Mouse (Mus musculus) regulatory T cell (primary cell): Measurements from ENCODE around the gene Fam71a.
"Not testable (repeated sequence)": the region's sequence is repeated elsewhere in the genome, so short reads cannot be mapped to it uniquely, and the experiment has no call there.

Experiments used
- in situ Hi-C: fragments of 300-600 bp; cut with MboI, MseI; formaldehyde crosslinking; loops from one replicate; pipeline ENCODE4 v1.15.1; 2025; ENCODE audit warnings: high pct_unique_total_duplicates

Fam71a gene

GRCm38 (mm10) chr1:191182431-191183162, 18.0 kb upstream of the Fam71a start:
- in situ Hi-C loops, result loop anchor here (5.0 kb wide), 1 partner anchor 45 kb away; no protein-coding TSS in a partner anchor

- in situ Hi-C loops, result loop anchor here (5.0 kb wide), 1 partner anchor 46 kb away; no protein-coding TSS in a partner anchor
Observed at GRCm38 (mm10) chr1:191181469-191182259, 17.0 kb upstream of the Fam71a start.

- in situ Hi-C loops, result loop anchor here (5.0 kb wide), 1 partner anchor 47 kb away; no protein-coding TSS in a partner anchor
Observed at GRCm38 (mm10) chr1:191180397-191180796, 15.8 kb upstream of the Fam71a start.

- in situ Hi-C loops, result loop anchor here (5.0 kb wide), 1 partner anchor 47 kb away; no protein-coding TSS in a partner anchor
Observed at GRCm38 (mm10) chr1:191179846-191180245, 15.2 kb upstream of the Fam71a start.

GRCm38 (mm10) chr1:191178511-191179188, 14.0 kb upstream of the Fam71a start:
- in situ Hi-C loops, result no loop called here

GRCm38 (mm10) chr1:191176887-191177286, 12.3 kb upstream of the Fam71a start:
- in situ Hi-C loops, result no loop called here

GRCm38 (mm10) chr1:191172487-191172886, 7.9 kb upstream of the Fam71a start:
- in situ Hi-C loops, result no loop called here

GRCm38 (mm10) chr1:191170444-191170843, 5.8 kb upstream of the Fam71a start:
- in situ Hi-C loops, result no loop called here

- in situ Hi-C loops, result no loop called here
Observed at GRCm38 (mm10) chr1:191166189-191166588, 1.6 kb upstream of the Fam71a start.

GRCm38 (mm10) chr1:191154314-191154713, 10.3 kb downstream of the Fam71a start:
- in situ Hi-C loops, result no loop called here

GRCm38 (mm10) chr1:191153052-191153451, 11.6 kb downstream of the Fam71a start:
- in situ Hi-C loops, result no loop called here

GRCm38 (mm10) chr1:191150924-191151605, 13.6 kb downstream of the Fam71a start:
- in situ Hi-C loops, result no loop called here

- in situ Hi-C loops, result not testable (repeated sequence)
Observed at GRCm38 (mm10) chr1:191149489-191149888, 15.1 kb downstream of the Fam71a start.

GRCm38 (mm10) chr1:191140983-191141382, 23.6 kb downstream of the Fam71a start:
- in situ Hi-C loops, result no loop called here

GRCm38 (mm10) chr1:191138874-191139495, 25.6 kb downstream of the Fam71a start:
- in situ Hi-C loops, result no loop called here

GRCm38 (mm10) chr1:191138436-191138835, 26.2 kb downstream of the Fam71a start:
- in situ Hi-C loops, result no loop called here

- in situ Hi-C loops, result no loop called here
Observed at GRCm38 (mm10) chr1:191135406-191135805, 29.2 kb downstream of the Fam71a start.

GRCm38 (mm10) chr1:191132934-191133333, 31.7 kb downstream of the Fam71a start:
- in situ Hi-C loops, result no loop called here

GRCm38 (mm10) chr1:191132240-191132639, 32.4 kb downstream of the Fam71a start:
- in situ Hi-C loops, result no loop called here

GRCm38 (mm10) chr1:191131692-191132091, 32.9 kb downstream of the Fam71a start:
- in situ Hi-C loops, result no loop called here
